Mouse (Mus musculus) brain, embryonic 14.5 days (tissue): Measurements from ENCODE around the gene Rabep2.

Source experiments
- CTCF ChIP-seq: fragments of 200-500 bp; IDR thresholded peaks from 2 replicates; pipeline ENCODE4 v1.5.1; 2012; ENCODE audit warnings: inconsistent platforms, mild to moderate bottlenecking, moderate library complexity, borderline replicate concordance; ENCODE audit not compliant: insufficient read depth, insufficient read length; ENCODE audit errors: extremely low read depth
- POLR2A ChIP-seq: fragments of 200-500 bp; IDR thresholded peaks from 2 replicates; pipeline ENCODE4 v1.6.1; 2012; ENCODE audit warnings: mild to moderate bottlenecking, inconsistent platforms, borderline replicate concordance; ENCODE audit not compliant: poor library complexity, insufficient read depth, insufficient read length, severe bottlenecking; ENCODE audit errors: extremely low read depth

- TF ChIP-seq CTCF (no peak), POLR2A (no peak)
These were observed 53.9 kb downstream of the Rabep2 start for GRCm38 (mm10) chr7:126482392-126482871.
